Mouse (Mus musculus): ENCODE results near the gene Mdc1. TPM values are rescaled to one million over a fixed set of nuclear protein-coding genes. Genes with fewer than 3 reads are reported as not detected.

Mdc1 gene
- polyA plus RNA-seq, 1 experiment from 2014 or later, result 18.3 TPM

Other genes with a start within 250 kb of the Mdc1 start
- gene Sfta2, start 240.0 kb upstream of the Mdc1 start, polyA plus RNA-seq (2016; fragmentation: Nextera tagmentation; extraction: Ambion mirVana), result not detected in 2 replicates
- not detected in 2 replicates for gene Gm9573, start 214.9 kb upstream of the Mdc1 start, polyA plus RNA-seq (2016; fragmentation: Nextera tagmentation; extraction: Ambion mirVana)
- gene Mucl3, start 197.8 kb upstream of the Mdc1 start, polyA plus RNA-seq (2016; fragmentation: Nextera tagmentation; extraction: Ambion mirVana), result 0.08 and 0.10 TPM in 2 replicates
- 16.7 and 17.4 TPM in 2 replicates for gene Vars2, start 173.9 kb upstream of the Mdc1 start, polyA plus RNA-seq (2016; fragmentation: Nextera tagmentation; extraction: Ambion mirVana)
- gene Gtf2h4, start 167.8 kb upstream of the Mdc1 start, polyA plus RNA-seq (2016; fragmentation: Nextera tagmentation; extraction: Ambion mirVana), result 45.7 and 56.5 TPM in 2 replicates
- gene Ddr1, start 136.9 kb upstream of the Mdc1 start, polyA plus RNA-seq (2016; fragmentation: Nextera tagmentation; extraction: Ambion mirVana), result 134 and 184 TPM in 2 replicates
- 3.8 and 4.8 TPM in 2 replicates for gene Ier3, start 19.8 kb upstream of the Mdc1 start, polyA plus RNA-seq (2016; fragmentation: Nextera tagmentation; extraction: Ambion mirVana)
- 58.4 and 63.7 TPM in 2 replicates for gene Flot1, start 18.3 kb upstream of the Mdc1 start, polyA plus RNA-seq (2016; fragmentation: Nextera tagmentation; extraction: Ambion mirVana)
- gene Tubb5, start 3.2 kb upstream of the Mdc1 start, polyA plus RNA-seq (2016; fragmentation: Nextera tagmentation; extraction: Ambion mirVana), result 1,604 and 1,655 TPM in 2 replicates
- 70.1 and 75.9 TPM in 2 replicates for gene Nrm, start 19.8 kb downstream of the Mdc1 start, polyA plus RNA-seq (2016; fragmentation: Nextera tagmentation; extraction: Ambion mirVana)
- 29.6 and 32.2 TPM in 2 replicates for gene Ppp1r18, start 24.1 kb downstream of the Mdc1 start, polyA plus RNA-seq (2016; fragmentation: Nextera tagmentation; extraction: Ambion mirVana)
- gene Dhx16, start 38.3 kb downstream of the Mdc1 start, polyA plus RNA-seq (2016; fragmentation: Nextera tagmentation; extraction: Ambion mirVana), result 53.0 and 58.9 TPM in 2 replicates
- gene 2310061I04Rik, start 55.9 kb downstream of the Mdc1 start, polyA plus RNA-seq (2016; fragmentation: Nextera tagmentation; extraction: Ambion mirVana), result 27.7 and 29.7 TPM in 2 replicates
- gene Atat1, start 68.6 kb downstream of the Mdc1 start, polyA plus RNA-seq (2016; fragmentation: Nextera tagmentation; extraction: Ambion mirVana), result 136 and 227 TPM in 2 replicates
- 75.7 and 88.1 TPM in 2 replicates for gene Mrps18b, start 74.9 kb downstream of the Mdc1 start, polyA plus RNA-seq (2016; fragmentation: Nextera tagmentation; extraction: Ambion mirVana)
- 59.9 and 64.5 TPM in 2 replicates for gene Ppp1r10, start 74.9 kb downstream of the Mdc1 start, polyA plus RNA-seq (2016; fragmentation: Nextera tagmentation; extraction: Ambion mirVana)
- gene Abcf1, start 128.2 kb downstream of the Mdc1 start, polyA plus RNA-seq (2016; fragmentation: Nextera tagmentation; extraction: Ambion mirVana), result 105 and 116 TPM in 2 replicates
- 50.5 and 55.2 TPM in 2 replicates for gene Gnl1, start 138.3 kb downstream of the Mdc1 start, polyA plus RNA-seq (2016; fragmentation: Nextera tagmentation; extraction: Ambion mirVana)
- 46.1 and 52.0 TPM in 2 replicates for gene Prr3, start 138.7 kb downstream of the Mdc1 start, polyA plus RNA-seq (2016; fragmentation: Nextera tagmentation; extraction: Ambion mirVana)
- gene H2-T24, start 179.0 kb downstream of the Mdc1 start, polyA plus RNA-seq (2016; fragmentation: Nextera tagmentation; extraction: Ambion mirVana), result 4.3 and 4.9 TPM in 2 replicates
- 4.0 and 4.2 TPM in 2 replicates for gene H2-T23, start 191.3 kb downstream of the Mdc1 start, polyA plus RNA-seq (2016; fragmentation: Nextera tagmentation; extraction: Ambion mirVana)
- 7.4 and 8.9 TPM in 2 replicates for gene H2-T22, start 201.2 kb downstream of the Mdc1 start, polyA plus RNA-seq (2016; fragmentation: Nextera tagmentation; extraction: Ambion mirVana)
- gene Gm6034, start 201.4 kb downstream of the Mdc1 start, polyA plus RNA-seq (2016; fragmentation: Nextera tagmentation; extraction: Ambion mirVana), result not detected in 2 replicates
- not detected in 2 replicates for gene Gm11127, start 216.9 kb downstream of the Mdc1 start, polyA plus RNA-seq (2016; fragmentation: Nextera tagmentation; extraction: Ambion mirVana)